Mouse (Mus musculus) ES-Bruce4 (cell line): ENCODE results near the gene Wdr6. TPM values are rescaled to one million over a fixed set of nuclear protein-coding genes. Genes with fewer than 3 reads are reported as not detected.

Experiments used
- H3K27ac ChIP-seq: 2 replicates; pipeline ENCODE4 v1.5.1; 2012; ENCODE audit warnings: low read length, inconsistent platforms; ENCODE audit not compliant: insufficient read depth
- H3K27me3 ChIP-seq: 2 replicates; pipeline ENCODE4 v1.6.1; 2012; ENCODE audit warnings: mild to moderate bottlenecking, low read length, inconsistent platforms; ENCODE audit not compliant: control insufficient read depth, poor library complexity, insufficient read depth, severe bottlenecking
- H3K36me3 ChIP-seq: 2 replicates; pipeline ENCODE4 v1.6.1; 2012; ENCODE audit warnings: inconsistent platforms, mild to moderate bottlenecking, low read length, moderate library complexity; ENCODE audit not compliant: control insufficient read depth, poor library complexity, insufficient read depth, severe bottlenecking
- H3K4me1 ChIP-seq: one replicate; pipeline ENCODE4 v1.8.1; 2011; ENCODE audit warnings: low read length; ENCODE audit not compliant: control insufficient read depth, insufficient read depth
- H3K4me3 ChIP-seq: 2 replicates; pipeline ENCODE4 v1.5.1; 2011; ENCODE audit warnings: low read depth, mild to moderate bottlenecking, low read length
- H3K9ac ChIP-seq: 2 replicates; pipeline ENCODE4 v1.6.1; 2012; ENCODE audit warnings: low read depth, mild to moderate bottlenecking, inconsistent platforms; ENCODE audit not compliant: poor library complexity, severe bottlenecking
- H3K9me3 ChIP-seq: replicated peaks from 2 replicates; pipeline ENCODE4 v1.6.1; 2012; ENCODE audit warnings: mild to moderate bottlenecking, low read length, inconsistent platforms; ENCODE audit not compliant: control insufficient read depth, poor library complexity, insufficient read depth, severe bottlenecking
- CTCF ChIP-seq: IDR thresholded peaks from one replicate; pipeline ENCODE4 v1.8.1; 2011; ENCODE audit warnings: low read depth, low read length
- EP300 ChIP-seq: IDR thresholded peaks from 2 replicates; pipeline ENCODE4 v1.6.1; 2011; ENCODE audit warnings: low read depth, low read length; ENCODE audit not compliant: insufficient read depth
- POLR2A ChIP-seq: IDR thresholded peaks from one replicate; pipeline ENCODE4 v1.8.1; 2011; ENCODE audit warnings: low read length; ENCODE audit not compliant: insufficient read depth
- polyA plus RNA-seq: library from polyadenylated mRNA; stranded (reverse); fragments of >200 nt; gene quantifications from 2 replicates; pipeline ENCODE4 v1.2.4, GENCODE M21; 2011; ENCODE audit warnings: low read depth; ENCODE audit not compliant: missing spikeins, insufficient read depth, insufficient read length

Gene Wdr6
- polyA plus RNA-seq, 1 experiment: 24.7 TPM

DNA sequence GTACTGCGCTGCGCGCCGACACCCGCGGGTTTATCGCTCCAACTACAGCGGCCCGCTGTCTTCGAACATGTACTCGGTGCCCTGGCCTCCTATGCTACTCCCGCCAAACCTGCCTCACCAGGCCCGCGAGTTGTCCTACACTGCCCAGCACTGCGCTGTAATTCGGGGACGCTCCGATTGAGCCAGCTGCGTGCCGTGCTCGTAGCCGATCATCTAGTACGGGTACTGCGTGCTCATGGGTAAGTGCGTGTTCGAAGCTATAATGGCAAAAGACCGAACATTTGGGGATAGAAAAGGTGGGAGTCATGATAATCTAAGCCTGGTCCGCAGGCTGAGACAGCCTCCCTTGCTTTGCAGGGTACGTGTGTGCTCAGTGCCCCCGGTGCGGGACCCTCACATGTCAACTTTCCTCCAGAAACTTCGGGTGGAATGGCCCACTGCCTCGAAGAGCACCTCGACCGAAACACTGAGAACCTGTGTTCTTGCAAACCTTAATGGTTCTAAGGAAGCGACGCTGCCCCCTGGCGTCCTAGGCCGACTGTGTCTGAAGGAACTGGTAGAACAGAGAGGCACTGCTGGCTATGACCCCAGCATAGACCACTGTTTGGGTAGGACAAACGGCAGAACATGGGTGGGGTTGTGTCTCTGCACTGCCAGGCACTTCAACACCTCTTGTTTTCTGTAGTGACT is 8.2 kb downstream of the Wdr6 start:
- peaks cover 15% of the 10 kb centered on the region for H3K36me3 ChIP-seq
- H3K4me3 ChIP-seq: peak overlapping the region; percentile 90
- H3K27ac ChIP-seq: 0 out of 2 replicates have a peak overlapping the region, but pooled peaks have one; percentile 9
- no peaks in the 10 kb centered on the region for H3K9me3 ChIP-seq
- peaks cover 10% of the 10 kb centered on the region for H3K4me1 ChIP-seq
- TF ChIP-seq POLR2A (no peak), CTCF (peak; percentile 77), EP300 (0 out of 2 replicates have a peak, but pooled peaks have one; percentile 19)
- H3K27me3 ChIP-seq: no peaks in the 10 kb centered on the region
- H3K9ac ChIP-seq: peak overlapping the region; percentile 43

DNA sequence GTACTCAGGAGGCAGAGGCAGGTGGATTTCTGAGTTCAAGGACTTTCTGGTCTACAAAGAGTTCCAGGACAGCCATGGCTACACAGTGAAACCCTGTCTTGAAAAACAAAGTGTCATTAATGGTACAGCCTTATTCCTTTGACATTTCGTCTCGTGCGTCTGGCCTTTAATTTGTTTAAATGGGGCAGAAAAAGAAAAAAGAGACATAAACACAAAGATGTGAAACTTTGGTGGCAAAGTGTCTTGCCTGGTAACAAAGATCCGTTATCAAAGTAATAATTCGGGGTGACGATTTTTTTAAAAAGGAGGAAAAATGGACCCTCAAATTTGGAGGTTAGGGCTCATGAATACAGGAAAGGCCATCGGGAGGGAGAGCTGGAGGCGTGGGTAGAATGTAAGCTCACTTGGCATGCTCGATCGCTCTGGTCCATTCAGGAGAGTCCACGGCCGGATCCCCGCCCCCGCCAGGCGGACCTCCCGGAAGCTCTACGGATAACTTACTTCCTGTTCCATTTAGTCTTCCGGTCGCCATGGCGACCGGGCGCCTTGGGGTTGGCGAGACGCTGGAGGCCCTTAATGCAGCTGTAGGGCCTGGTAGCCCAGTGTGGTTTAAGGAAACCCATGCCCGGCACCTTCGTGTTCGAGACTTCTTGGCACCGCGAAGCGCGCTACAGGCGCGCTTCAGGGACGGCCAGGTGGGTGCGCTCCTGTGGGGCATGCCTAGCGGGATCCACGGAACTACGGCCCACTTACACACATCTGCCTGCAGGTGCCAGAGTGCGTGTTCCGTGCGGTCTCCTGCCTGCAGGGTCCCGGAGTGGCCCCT is 8.9 kb downstream of the Wdr6 start, which contains the start of gene Dalrd3:
TSS of gene Dalrd3 (plus strand) at position 506 of the 826 bp plus-strand sequence.
- Histone ChIP-seq H3K36me3 (peaks cover 23% of the 10 kb centered on the region), H3K27me3 (no peaks in the 10 kb centered on the region), H3K9ac (peak within 1 kb of the TSS; percentile 69), H3K9me3 (no peaks in the 10 kb centered on the region), H3K4me1 (peaks cover 10% of the 10 kb centered on the region), H3K27ac (peak within 1 kb of the TSS; percentile 91; the same call in 1 of the 2 replicates), H3K4me3 (peak within 1 kb of the TSS; percentile 90)
- TF ChIP-seq EP300: no peak
- no peak for TF ChIP-seq POLR2A
- TF ChIP-seq CTCF: no peak

DNA sequence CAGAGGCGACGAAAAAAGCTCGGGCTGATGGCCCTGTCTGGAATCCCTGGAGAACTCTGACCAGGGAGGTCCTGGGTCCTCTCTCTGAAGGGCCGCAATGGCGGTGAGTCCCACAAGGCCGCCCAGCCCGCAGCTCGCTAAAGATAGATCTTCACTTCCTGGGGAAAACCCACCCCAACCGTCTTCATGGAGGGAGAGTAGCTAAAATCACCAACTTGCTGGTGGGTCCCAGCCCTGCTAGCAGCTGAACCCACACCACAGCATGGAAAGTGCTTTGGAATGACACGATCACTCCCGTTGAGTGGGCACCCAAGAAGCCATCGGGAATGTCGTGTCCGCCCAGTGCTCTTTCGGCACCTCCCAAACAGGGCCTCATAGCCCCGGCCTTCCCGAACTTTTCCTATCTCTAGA is 10.0 kb downstream of the Wdr6 start:
- no peaks in the 10 kb centered on the region for H3K27me3 ChIP-seq
- H3K36me3 ChIP-seq: peaks cover 34% of the 10 kb centered on the region
- H3K9ac ChIP-seq: peak overlapping the region; percentile 69
- peaks cover 4% of the 10 kb centered on the region for H3K4me1 ChIP-seq
- TF ChIP-seq POLR2A: no peak
- TF ChIP-seq EP300: no peak
- TF ChIP-seq CTCF: no peak
- peak overlapping the region; percentile 91 for H3K27ac ChIP-seq
- H3K9me3 ChIP-seq: no peaks in the 10 kb centered on the region
- peak overlapping the region; percentile 77 for H3K4me3 ChIP-seq

DNA sequence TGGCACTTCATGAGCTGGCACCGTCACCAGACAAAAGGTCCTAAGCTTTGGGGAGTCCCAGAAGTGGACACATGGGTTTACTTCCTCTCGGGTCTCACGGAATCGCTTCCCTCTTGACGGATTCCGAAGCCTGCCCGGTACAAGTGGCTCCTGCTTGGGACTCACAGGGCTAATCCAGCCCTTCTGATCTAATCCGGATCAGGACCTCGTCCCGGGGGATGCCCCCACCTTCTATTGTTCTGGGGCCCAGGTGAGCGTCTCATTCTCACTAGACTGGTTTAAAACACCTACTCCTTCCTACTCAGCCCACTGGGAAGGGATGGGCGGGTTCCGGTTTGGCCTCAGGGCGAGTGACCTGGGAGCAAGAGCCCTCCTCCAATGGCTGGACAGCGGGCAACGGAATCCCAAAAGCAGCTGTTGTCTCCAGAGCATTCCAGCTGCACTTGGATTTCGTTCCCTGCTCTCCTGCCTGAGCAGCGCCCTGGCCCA is 10.6 kb downstream of the Wdr6 start:
- Histone ChIP-seq H3K9ac (peak overlapping the region; percentile 69), H3K9me3 (no peaks in the 10 kb centered on the region), H3K4me3 (peak overlapping the region; percentile 77), H3K36me3 (peaks cover 37% of the 10 kb centered on the region), H3K27ac (peak overlapping the region; percentile 91), H3K27me3 (no peaks in the 10 kb centered on the region), H3K4me1 (no peaks in the 10 kb centered on the region)
- TF ChIP-seq CTCF: no peak
- peak; percentile 7 for TF ChIP-seq POLR2A
- TF ChIP-seq EP300: peak; percentile 91

DNA sequence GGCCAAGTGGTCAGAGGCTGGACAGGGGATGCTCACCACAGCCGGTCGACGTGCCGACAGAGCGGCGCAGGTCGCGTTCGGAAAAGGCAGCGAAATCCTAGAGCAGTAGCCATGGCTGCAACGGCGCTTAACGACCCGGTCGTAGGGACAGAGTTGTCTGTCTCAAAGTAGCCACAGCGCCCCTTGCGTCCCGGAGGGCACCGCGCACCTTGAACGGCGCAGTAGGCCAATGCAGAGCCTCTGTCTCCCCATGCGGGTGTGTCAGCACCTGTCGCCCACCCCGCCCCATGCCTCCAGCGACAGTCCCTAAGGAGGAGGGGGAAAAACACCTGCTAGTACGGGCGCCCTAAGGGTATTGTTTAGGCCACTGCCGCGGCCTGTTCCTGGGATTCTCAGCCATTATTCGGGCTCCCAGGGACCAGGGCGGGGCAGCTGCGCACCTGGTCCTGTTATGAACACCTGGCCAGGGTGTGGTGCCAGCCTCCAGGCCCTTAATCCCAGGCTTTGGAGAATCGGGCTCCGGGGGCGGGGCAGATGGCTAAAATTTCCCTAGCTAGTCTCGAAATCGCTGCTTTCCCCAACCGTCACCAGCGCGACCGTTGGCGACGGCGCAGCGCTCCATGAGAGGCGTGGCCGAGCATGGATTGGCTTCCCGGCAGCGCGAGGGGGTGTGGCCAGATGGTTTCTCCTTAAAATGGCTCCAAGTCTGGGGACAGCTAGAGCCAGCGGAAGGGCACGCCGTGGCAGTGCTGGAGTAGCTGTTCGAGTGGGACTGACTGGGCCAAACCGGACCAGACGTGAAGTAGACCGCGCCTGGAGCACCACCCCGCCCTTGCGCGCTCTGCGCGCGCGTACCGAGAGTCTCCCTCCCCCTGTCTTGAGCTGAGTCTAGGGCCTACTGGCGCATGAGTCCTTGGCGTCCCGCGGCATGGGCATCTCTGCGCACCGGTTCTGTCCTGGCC is 11.4 kb downstream of the Wdr6 start, which contains the start of gene Ndufaf3:
TSS of gene Ndufaf3 (minus strand) at position 620 of the 962 bp plus-strand sequence.
- Histone ChIP-seq H3K27me3 (no peaks in the 10 kb centered on the region), H3K4me1 (no peaks in the 10 kb centered on the region), H3K27ac (peak within 1 kb of the TSS; percentile 91), H3K9ac (peak within 1 kb of the TSS; percentile 69), H3K4me3 (peak within 1 kb of the TSS; percentile 85), H3K9me3 (no peaks in the 10 kb centered on the region), H3K36me3 (peaks cover 35% of the 10 kb centered on the region)
- TF ChIP-seq EP300 (peak; percentile 87), POLR2A (peak; percentile 97), CTCF (peak; percentile 88)
